Mouse (Mus musculus) telencephalon, adult 2 months (tissue): ENCODE results near the gene Galnt2.

Source experiments
- DNase-seq: peaks from one replicate; pipeline ENCODE4 v3.0.0-alpha.2; 2011; ENCODE audit warnings: low read depth, low spot score

Galnt2 gene

DNA sequence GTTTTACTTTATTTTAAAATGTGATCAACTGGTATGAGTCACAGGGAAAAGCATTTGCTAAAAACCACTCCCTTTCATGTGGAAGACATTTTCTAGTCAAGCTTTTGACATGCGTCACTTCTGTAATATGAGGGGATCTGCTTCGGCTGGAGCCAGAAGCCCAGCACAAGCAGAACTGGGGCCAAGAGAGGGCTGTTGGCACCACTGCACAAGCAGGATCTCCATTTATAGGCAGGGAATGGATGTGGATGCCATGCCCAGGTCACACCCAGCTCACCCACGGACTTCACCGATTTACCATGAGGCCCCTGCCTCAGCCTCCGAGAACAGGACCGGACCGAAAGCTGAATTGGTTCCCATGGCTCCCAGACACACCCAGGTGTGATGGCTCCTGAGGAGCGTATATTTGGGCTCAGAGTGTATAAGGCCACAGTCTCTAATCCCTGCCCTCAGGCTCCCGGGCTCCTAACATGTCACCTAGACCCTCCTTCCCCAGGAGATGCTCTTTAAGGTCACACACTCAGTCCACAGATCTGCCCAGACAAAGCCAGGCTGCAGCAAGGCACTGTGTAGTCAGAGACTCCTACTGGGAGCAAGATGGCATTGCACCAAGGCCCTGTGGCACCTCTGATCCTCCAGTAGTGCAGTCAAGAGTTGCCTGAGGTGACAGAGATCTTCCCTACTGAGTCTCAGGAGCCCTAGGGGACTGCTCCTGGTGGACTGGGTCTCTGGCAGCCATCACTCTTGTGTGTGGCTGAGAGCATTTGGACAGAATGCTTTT, 59.9 kb downstream of the Galnt2 start:
- DNase-seq, result no peak

- DNase-seq, result no peak
Measured at GRCm38 (mm10) chr8:124291693-124292092, 60.5 kb downstream of the Galnt2 start.

GRCm38 (mm10) chr8:124292965-124293364, 61.8 kb downstream of the Galnt2 start:
- DNase-seq, result no peak

- no peak for DNase-seq
Measured at GRCm38 (mm10) chr8:124294425-124294824, 63.2 kb downstream of the Galnt2 start.

DNA sequence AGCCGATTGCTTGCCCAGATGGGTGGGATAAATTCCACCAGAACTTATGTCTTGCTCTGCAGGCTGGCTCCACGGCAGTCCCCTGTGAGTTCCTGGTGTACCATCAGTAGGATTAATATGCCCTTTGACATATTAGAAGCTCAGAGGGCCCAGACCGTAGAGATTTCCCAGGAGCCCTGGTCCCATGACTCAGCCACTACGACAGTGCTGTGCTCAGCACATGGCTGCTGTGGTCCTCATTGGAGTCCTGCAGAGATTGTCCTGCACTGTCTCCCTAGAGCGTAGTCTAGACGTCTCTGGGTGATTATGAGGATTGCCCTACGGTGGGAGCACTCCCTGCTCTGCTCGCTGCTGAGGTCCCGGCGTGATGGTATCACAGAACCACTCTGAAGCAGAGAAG, 63.7 kb downstream of the Galnt2 start:
- no peak for DNase-seq

GRCm38 (mm10) chr8:124295357-124295756, 64.2 kb downstream of the Galnt2 start:
- DNase-seq, result no peak

DNA sequence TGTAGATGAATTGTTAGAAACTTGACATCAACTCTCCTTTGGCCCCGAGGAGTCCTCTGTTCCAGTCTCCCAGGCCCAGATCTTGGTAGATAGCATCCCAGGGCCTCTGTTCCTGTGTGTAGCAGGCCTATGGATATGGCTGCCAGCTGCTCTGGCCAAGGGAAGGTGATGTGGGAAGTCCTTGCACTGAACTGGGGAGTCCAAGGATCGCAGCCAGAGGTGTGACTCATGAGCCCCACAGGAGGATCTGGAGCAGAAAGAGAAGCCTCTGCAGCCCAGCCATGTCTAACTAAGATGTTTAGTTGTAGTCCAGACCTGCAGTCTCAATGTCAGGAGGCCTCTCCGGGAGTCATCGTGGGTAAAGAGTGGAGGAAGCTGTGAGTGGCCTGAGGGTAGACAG, 70.3 kb downstream of the Galnt2 start:
- no peak for DNase-seq

DNA sequence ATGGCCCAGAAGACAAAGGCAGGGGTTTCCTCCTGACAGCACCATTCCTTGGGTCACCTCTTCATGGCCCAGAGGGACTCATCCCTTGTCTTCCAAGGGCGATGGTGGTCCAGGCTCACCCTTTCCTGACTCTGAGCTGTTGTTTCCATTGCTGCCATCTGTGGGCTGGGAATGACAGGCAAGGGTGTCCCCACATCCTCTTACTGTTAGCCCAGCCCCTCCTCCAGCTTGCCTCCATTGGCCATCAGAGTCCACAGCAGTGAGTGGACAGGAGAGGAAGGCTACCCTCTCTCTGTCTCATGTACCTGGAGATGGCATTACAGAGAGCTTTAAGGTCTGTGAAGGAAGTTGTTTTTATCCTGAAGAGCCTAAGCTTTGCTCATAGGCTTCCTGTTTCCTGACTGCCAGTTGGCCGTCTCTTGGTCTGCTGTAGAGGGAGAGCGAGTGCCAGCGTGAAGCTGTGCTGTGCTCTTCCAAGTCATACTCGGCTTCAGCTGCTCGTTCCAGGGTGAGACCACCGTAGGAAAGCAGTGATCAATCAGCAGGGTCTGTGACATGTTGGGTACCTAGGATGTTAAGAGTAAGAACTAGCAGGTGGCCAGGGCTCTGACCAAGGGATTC, 70.9 kb downstream of the Galnt2 start:
- no peak for DNase-seq

DNA sequence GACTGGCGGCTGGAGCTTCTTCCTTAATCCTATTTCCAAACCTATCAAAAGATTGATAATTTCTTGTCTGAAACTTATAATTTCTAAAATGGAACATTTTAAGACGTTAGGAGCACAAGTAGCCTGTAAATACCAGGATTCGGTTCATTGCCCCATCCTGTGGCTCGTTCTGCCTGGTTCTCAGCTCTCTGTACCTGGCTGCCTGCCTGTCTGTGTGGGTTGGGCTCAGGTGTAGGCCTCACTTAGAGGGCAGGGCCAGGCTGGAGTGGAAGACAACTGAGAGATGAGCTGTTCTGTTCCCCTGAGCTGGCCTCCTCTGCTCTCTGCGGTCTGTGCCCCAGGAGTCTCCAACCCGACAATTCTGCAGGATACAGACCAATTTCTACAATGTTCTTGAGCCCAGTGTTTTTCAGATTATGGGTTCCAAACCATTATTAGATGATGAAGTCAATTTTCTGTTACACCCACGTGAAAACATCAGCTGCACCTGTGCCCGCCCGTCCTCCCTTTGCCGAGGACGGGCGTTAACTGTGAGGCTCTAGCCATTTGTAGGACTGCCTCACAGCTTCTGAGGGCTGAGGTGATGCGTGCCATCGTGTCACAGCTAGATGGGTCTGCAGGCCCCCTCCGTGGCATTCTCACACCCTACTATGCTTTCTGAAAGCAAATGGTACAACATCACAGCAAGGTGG, 72.2 kb downstream of the Galnt2 start:
- DNase-seq, result no peak

- no peak for DNase-seq
Measured at GRCm38 (mm10) chr8:124304141-124304540, 73.0 kb downstream of the Galnt2 start.

- no peak for DNase-seq
Measured at GRCm38 (mm10) chr8:124306574-124306973, 75.4 kb downstream of the Galnt2 start.

DNA sequence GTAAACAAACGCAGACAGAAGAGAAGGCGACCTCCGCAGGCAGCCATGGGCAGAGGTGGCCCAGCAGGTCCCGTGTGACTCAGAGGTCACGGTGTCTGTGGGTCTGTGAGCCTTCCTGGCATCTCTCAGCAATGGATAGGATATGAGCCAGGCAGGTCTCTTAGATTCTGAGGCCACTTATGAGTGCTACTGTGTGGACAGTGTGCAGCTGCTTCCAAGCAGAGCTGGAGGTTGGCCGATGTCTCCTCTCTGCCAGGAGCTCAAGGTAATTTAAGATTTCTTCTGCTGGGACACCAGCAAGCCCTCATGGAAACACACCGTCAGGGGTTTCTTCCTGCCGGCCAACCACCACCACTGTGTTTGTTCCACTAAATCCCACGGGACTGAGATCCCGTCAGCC, 76.5 kb downstream of the Galnt2 start:
- DNase-seq, result no peak

- DNase-seq, result no peak
Measured at GRCm38 (mm10) chr8:124310509-124310908, 79.3 kb downstream of the Galnt2 start.

- DNase-seq, result no peak
Measured at GRCm38 (mm10) chr8:124311111-124311510, 79.9 kb downstream of the Galnt2 start.

- DNase-seq, result no peak
Measured at GRCm38 (mm10) chr8:124311723-124312122, 80.5 kb downstream of the Galnt2 start.

- no peak for DNase-seq
Measured at GRCm38 (mm10) chr8:124312228-124312627, 81.0 kb downstream of the Galnt2 start.

GRCm38 (mm10) chr8:124314803-124315202, 83.6 kb downstream of the Galnt2 start:
- no peak for DNase-seq

- DNase-seq, result no peak
Measured at GRCm38 (mm10) chr8:124316466-124317136, 85.4 kb downstream of the Galnt2 start.

DNA sequence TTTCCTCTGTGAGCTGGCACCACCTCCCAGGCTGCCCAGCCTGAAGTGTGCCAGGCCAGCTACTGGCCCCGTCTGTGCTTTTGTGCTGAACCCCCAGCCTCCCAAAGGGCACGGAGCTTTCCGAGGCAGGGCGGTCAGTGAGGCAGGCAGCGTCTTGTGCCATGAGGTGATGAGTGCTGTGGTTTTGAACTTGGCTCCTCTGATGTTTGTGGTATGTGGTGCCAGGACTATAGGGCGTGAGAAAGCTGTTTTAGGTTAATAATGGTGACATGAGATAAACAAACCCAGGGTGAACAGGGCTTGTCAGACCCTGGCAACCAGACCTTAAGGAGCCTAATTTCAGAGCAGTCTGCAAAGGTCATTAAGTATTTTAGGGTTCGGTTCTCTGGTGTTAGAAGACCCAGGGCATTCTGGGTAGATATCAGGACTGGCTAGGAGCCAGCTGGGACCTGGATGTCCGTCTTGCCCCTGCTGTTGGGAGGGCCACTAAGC, 86.0 kb downstream of the Galnt2 start:
- DNase-seq, result no peak

GRCm38 (mm10) chr8:124317821-124318220, 86.6 kb downstream of the Galnt2 start:
- DNase-seq, result no peak

DNA sequence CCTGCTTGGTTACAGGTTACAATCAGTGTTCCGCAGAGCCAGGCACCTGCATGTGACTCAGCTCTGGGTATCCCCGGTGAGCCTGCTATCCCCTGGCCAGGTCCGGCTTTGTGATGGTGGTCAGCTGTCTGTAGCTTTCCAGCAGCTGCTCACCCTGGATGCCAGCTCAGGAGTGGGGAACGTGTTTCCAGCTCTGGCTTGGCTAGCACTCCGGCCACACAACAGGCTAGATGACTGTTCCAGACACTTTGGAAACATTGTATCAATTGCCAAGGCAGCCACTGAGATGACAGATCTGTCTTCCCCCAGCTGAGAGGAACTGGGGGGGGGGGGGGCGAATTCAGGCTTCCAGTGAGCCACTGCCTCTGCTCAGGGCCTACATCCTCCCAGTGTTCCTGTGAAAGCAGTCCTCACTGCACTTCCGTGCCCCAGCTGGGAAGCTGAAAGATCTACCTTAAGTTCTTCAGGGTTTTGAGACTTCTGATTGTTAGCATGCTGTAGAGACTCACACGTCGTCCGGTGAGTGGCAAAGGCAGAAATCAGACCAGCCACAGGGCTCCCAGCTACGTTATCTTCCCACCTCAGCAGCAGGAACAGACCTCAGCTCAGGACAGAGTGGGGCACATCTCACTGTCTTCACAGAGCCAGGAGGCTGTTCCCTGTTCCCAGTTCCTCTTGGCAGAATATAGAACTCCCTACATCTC, 87.6 kb downstream of the Galnt2 start:
- DNase-seq, result no peak

DNA sequence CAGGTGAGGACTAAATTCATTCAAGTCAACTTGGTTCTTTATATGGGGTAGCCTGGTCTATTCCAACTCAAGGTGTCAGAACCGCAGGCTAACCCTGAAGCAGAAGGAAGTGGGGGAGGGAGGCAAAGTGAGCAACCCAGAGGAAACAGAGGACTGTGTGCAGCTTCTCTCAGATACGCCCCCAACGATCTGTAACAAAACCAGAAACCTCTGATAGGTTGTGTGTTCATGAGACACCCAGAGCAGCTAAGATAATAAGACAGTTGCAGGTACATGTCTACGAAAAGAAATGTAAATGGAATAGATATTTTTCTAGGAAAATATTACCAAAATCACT, 88.1 kb downstream of the Galnt2 start:
- no peak for DNase-seq
